Mouse (Mus musculus) stomach, embryonic 15.5 days (tissue): ENCODE results near the gene Atp11a. TPM values are rescaled to one million over a fixed set of nuclear protein-coding genes. Genes with fewer than 3 reads are reported as not detected.

Experiments used
- ATAC-seq: fragments of 200-750 bp; cut with Nextera tagmentation; 2 replicates; pipeline ENCODE4 v1.8.0; 2017; ENCODE audit warnings: low read depth, moderate number of reproducible peaks, moderate TSS enrichment; ENCODE audit not compliant: insufficient read depth, low FRiP score
- H3K27ac ChIP-seq: fragments of 300-500 bp; sonication (generic); 2 replicates; pipeline ENCODE4 v1.5.1; 2015; ENCODE audit warnings: mild to moderate bottlenecking, inconsistent platforms
- H3K27me3 ChIP-seq: fragments of 300-500 bp; sonication (generic); replicated peaks from 2 replicates; pipeline ENCODE4 v1.6.1; 2015; ENCODE audit warnings: inconsistent platforms
- H3K36me3 ChIP-seq: fragments of 300-500 bp; sonication (generic); 2 replicates; pipeline ENCODE4 v1.6.1; 2015; ENCODE audit warnings: inconsistent platforms
- H3K4me1 ChIP-seq: fragments of 300-500 bp; sonication (generic); 2 replicates; pipeline ENCODE4 v1.6.1; 2015; ENCODE audit warnings: inconsistent platforms
- H3K4me2 ChIP-seq: fragments of 300-500 bp; sonication (generic); 2 replicates; pipeline ENCODE4 v1.6.1; 2015; ENCODE audit warnings: mild to moderate bottlenecking, inconsistent platforms
- H3K4me3 ChIP-seq: fragments of 300-500 bp; sonication (generic); replicated peaks from 2 replicates; pipeline ENCODE4 v1.5.1; 2015; ENCODE audit warnings: inconsistent platforms
- H3K9ac ChIP-seq: fragments of 300-500 bp; sonication (generic); 2 replicates; pipeline ENCODE4 v1.6.1; 2015; ENCODE audit warnings: inconsistent platforms
- H3K9me3 ChIP-seq: fragments of 300-500 bp; sonication (generic); 2 replicates; pipeline ENCODE4 v1.6.1; 2016; ENCODE audit warnings: inconsistent platforms
- WGBS: fragments of 180-500 bp; shearing (Covaris S2); methylation state at CpG from one replicate; pipeline ENCODE4 v1.1.7; 2015; 5-methylcytosine and 5-hydroxymethylcytosine counted together
- polyA plus RNA-seq: library from polyadenylated mRNA; unstranded; fragments of >200 nt; fragmentation: Nextera tagmentation; extraction: Ambion mirVana; gene quantifications from 2 replicates; pipeline ENCODE4 v1.2.1, GENCODE M21; 2015

Gene Atp11a
- polyA plus RNA-seq, 1 experiment from 2014 or later = 16.2 TPM

DNA sequence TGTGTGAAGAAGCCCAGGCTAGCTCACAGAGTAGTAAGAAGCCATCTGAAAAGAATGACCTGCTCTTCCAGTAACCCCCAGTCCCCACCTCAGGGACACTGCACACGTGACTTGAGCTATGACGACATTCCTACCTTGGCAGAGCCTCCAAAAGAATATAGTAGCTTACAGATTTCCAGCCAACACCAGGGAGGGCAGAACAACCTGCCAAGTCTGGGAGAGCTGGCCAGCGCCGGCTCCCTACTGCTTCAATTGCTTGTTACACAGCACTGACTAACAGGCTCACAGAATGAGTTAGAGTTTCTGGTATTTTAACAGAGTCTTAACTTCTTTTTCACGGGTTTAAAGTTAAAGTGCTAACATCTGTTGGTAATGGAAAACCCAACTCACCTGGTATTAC, 2.7 kb upstream of the Atp11a start:
- ATAC-seq = no peak
- H3K27ac ChIP-seq = no peak overlapping the region

DNA sequence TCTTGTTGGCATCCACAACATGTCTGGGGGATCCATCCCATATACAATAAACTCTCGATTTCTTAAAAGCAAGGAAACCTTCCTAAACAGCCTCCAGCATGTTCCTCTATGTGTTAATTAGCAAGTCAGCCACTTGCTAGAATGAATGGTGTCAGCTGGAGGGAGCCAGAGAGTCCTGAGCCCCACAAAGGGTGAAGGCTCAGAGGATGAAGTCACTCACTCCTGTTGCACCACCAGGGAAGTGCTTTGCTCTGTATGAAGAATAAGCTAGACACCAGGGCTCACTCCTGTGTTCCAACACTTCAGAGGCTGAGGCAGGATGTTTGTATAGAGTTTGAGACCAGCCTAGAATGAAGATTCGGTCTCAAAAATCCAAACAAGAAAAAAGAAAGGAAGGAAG, 1.5 kb upstream of the Atp11a start:
- H3K9ac ChIP-seq = no peak overlapping the region
- H3K9me3 ChIP-seq = no peaks in the 10 kb centered on the region
- peaks cover 11% of the 10 kb centered on the region; the same call in 1 of the 2 replicates for H3K4me1 ChIP-seq
- no peaks in the 10 kb centered on the region for H3K27me3 ChIP-seq
- WGBS = 79% methylated on average over 2 of the region's 2 CpGs
- H3K27ac ChIP-seq = no peak overlapping the region
- no peak overlapping the region for H3K4me3 ChIP-seq
- ATAC-seq = no peak
- no peaks in the 10 kb centered on the region for H3K36me3 ChIP-seq
- H3K4me2 ChIP-seq = no peak overlapping the region

More for the DNA sequence above, 2.7 kb upstream of the Atp11a start:
- Histone ChIP-seq H3K4me3 (no peak overlapping the region), H3K36me3 (no peaks in the 10 kb centered on the region), H3K9ac (no peak overlapping the region), H3K4me2 (no peak overlapping the region), H3K9me3 (no peaks in the 10 kb centered on the region), H3K4me1 (peaks cover 11% of the 10 kb centered on the region; the same call in 1 of the 2 replicates), H3K27me3 (no peaks in the 10 kb centered on the region)
- WGBS = 72% methylated on average over 5 of the region's 5 CpGs

DNA sequence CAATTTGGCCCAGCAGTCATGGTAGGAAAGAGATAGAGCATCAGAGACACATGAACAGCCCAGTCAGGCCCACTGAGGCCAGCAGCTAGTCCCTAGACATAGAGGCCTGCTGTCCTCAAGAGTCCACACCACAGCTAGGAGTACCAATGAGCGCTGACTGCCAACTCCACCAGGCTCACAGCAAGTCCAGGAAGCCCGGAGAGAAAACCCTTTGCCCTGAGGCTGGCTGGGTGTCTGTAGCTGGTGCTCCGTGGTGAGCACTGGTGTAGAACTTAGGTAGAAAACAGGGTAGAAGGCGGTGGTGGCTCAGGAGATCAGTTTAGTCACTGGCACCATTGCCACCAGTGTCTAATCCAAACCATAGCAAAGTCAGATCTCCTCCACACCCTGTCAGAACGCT, 988 bp upstream of the Atp11a start:
- Histone ChIP-seq H3K4me2 (no peak overlapping the region), H3K36me3 (no peaks in the 10 kb centered on the region), H3K9me3 (no peaks in the 10 kb centered on the region), H3K27me3 (no peaks in the 10 kb centered on the region), H3K9ac (no peak overlapping the region), H3K4me1 (peaks cover 11% of the 10 kb centered on the region; the same call in 1 of the 2 replicates), H3K27ac (peak overlapping the region; percentile 71; the same call in 1 of the 2 replicates), H3K4me3 (no peak overlapping the region)
- 89% methylated on average over 5 of the region's 5 CpGs for WGBS
- no peak for ATAC-seq

DNA sequence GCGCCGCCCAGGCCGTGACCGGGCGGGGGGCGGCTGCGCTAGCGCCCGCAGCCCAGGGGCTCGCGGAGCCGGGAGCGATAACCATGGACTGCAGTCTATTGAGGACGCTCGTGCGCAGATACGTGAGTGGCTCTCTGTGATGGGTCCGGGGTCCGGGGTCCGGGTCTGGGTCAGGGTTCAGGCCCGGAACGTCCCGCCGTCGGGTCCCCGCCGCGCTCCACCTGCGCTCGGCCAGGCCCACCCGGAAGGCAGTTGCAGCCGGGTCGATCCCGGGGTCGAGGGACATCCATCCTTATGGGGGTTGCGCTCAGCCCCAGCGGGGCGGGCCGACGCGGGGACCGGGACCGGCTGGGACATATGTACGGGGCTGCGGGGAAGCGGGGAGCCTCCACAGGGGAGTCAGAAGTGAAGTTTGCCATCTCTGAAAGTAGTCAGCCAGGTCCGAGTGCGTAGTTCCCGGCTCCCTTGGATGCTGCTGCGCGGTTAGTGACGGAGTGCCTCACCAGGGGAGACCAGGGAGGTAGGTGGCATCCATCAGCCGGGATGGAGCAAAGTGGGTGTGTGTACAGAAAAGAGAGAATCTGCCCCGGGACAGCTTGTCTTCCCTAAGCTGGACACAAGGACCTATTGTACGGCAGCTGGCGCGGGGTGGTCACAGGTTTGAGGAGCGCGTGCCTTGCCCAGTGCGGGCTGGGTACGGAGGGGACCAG, 572 bp downstream of the Atp11a start:
- peak; percentile 38 for ATAC-seq
- Histone ChIP-seq H3K27ac (peak overlapping the region; percentile 71), H3K4me2 (peak overlapping the region; percentile 81), H3K9ac (peak overlapping the region; percentile 91), H3K4me1 (peaks cover 11% of the 10 kb centered on the region; the same call in 1 of the 2 replicates), H3K9me3 (no peaks in the 10 kb centered on the region), H3K27me3 (no peaks in the 10 kb centered on the region), H3K4me3 (peak overlapping the region; percentile 83), H3K36me3 (no peaks in the 10 kb centered on the region)
- WGBS = 1% methylated on average over 53 of the region's 61 CpGs

DNA sequence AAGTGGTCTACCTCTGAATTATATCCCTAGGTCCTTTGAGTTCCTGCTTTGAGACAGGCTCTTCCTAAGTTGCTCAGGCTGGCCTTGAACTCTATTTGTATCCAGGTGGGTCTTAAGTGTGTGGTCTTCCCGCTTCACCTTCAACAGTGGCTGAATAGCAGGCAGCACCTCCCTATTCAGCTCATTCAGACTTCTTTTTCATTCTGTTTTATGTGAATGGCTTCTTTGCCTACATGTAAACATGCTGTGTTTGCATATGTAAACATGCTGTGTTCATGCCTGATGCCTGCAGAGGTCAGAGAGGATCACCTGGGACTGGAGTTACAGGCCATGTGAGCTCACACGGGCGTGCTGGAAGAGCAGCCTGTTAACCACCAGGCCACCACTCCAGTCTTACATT, 3.1 kb downstream of the Atp11a start:
- Histone ChIP-seq H3K9ac (no peak overlapping the region), H3K4me1 (peaks cover 11% of the 10 kb centered on the region; the same call in 1 of the 2 replicates), H3K27ac (no peak overlapping the region), H3K27me3 (no peaks in the 10 kb centered on the region), H3K4me2 (no peak overlapping the region), H3K36me3 (no peaks in the 10 kb centered on the region), H3K4me3 (no peak overlapping the region), H3K9me3 (no peaks in the 10 kb centered on the region)
- WGBS = 73% methylated on average over 3 of the region's 3 CpGs
- ATAC-seq = no peak

DNA sequence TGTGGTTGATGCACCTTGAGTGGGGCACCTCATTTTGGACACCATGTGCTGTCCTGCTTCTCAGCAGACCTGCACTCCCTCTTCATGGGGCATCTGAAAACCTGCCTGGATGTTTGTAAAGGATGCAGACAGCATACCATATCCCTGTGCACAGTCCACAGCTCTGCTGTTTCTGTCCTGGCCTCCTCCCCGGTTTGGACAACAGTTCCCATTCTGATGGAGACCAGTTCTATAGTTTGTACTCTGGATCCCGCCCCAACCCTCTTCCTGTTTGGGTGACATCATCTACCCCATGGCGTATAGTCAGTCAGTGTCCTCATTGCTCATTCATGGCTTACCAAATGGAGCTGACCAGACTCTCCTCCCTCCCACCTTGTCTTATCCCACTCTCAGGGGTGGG, 5.1 kb downstream of the Atp11a start:
- Histone ChIP-seq H3K36me3 (no peaks in the 10 kb centered on the region), H3K4me1 (peaks cover 7% of the 10 kb centered on the region; the same call in 1 of the 2 replicates), H3K27me3 (no peaks in the 10 kb centered on the region), H3K27ac (no peak overlapping the region), H3K9ac (no peak overlapping the region), H3K4me3 (no peak overlapping the region), H3K4me2 (no peak overlapping the region), H3K9me3 (no peaks in the 10 kb centered on the region)
- WGBS = 76% methylated on average over 3 of the region's 3 CpGs
- ATAC-seq = no peak

DNA sequence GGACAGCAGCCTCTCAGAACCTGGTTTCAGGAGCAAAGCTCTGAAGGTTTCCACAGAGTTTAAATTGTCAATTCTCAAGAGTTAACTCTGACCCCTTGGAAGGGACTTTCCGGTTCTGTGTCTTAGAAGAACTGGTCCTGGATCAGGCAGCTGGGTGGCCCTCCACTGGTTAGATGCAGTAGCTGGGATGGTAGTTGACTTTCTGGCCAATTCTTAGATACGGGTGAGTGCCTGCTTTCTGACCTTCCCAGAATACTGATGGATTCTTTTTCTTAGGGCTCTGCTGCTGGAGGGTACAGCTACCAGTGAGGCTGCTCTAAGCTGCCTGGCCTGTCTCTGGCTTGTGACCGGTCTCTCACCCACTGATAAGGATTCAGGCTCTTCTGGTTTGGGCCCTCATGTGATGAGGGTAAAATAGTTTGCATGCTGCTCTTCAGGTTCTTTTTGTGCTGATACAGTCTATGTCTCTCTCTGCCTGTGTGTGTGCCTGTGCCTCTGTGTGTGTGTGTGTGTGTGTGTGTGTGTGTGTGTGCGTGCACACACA, 6.8 kb downstream of the Atp11a start:
- Histone ChIP-seq H3K4me1 (0 out of 2 replicates have a peak, but pooled peaks cover 3% of the 10 kb centered on the region), H3K27me3 (no peaks in the 10 kb centered on the region), H3K4me2 (no peak overlapping the region), H3K27ac (no peak overlapping the region), H3K9me3 (no peaks in the 10 kb centered on the region), H3K36me3 (no peaks in the 10 kb centered on the region), H3K4me3 (no peak overlapping the region), H3K9ac (no peak overlapping the region)
- ATAC-seq = no peak
- 72% methylated on average over 4 of the region's 4 CpGs for WGBS

GRCm38 (mm10) chr8:12764971-12765370, 8.2 kb downstream of the Atp11a start:
- H3K4me1 ChIP-seq = 0 out of 2 replicates have a peak, but pooled peaks cover 3% of the 10 kb centered on the region
- no peak overlapping the region for H3K4me2 ChIP-seq
- no peaks in the 10 kb centered on the region for H3K36me3 ChIP-seq
- 82% methylated on average over 4 of the region's 4 CpGs for WGBS
- H3K27me3 ChIP-seq = no peaks in the 10 kb centered on the region
- no peaks in the 10 kb centered on the region for H3K9me3 ChIP-seq
- H3K4me3 ChIP-seq = no peak overlapping the region
- H3K9ac ChIP-seq = no peak overlapping the region
- no peak overlapping the region for H3K27ac ChIP-seq
- no peak for ATAC-seq

- Histone ChIP-seq H3K4me1 (0 out of 2 replicates have a peak, but pooled peaks cover 3% of the 10 kb centered on the region), H3K27ac (no peak overlapping the region), H3K9me3 (no peaks in the 10 kb centered on the region), H3K27me3 (no peaks in the 10 kb centered on the region), H3K9ac (no peak overlapping the region), H3K4me3 (no peak overlapping the region), H3K36me3 (no peaks in the 10 kb centered on the region), H3K4me2 (no peak overlapping the region)
- ATAC-seq = no peak
- 91% methylated on average over 3 of the region's 3 CpGs for WGBS
These were observed 10.4 kb downstream of the Atp11a start for GRCm38 (mm10) chr8:12767176-12767575.

GRCm38 (mm10) chr8:12768747-12769146, 11.9 kb downstream of the Atp11a start:
- no peak overlapping the region for H3K4me3 ChIP-seq
- ATAC-seq = no peak
- 61% methylated on average over 6 of the region's 6 CpGs for WGBS

GRCm38 (mm10) chr8:12769296-12769695, 12.5 kb downstream of the Atp11a start:
- Histone ChIP-seq H3K27me3 (no peaks in the 10 kb centered on the region), H3K4me2 (no peak overlapping the region), H3K36me3 (no peaks in the 10 kb centered on the region), H3K4me1 (0 out of 2 replicates have a peak, but pooled peaks cover 3% of the 10 kb centered on the region), H3K27ac (no peak overlapping the region), H3K9me3 (no peaks in the 10 kb centered on the region), H3K4me3 (no peak overlapping the region), H3K9ac (no peak overlapping the region)
- WGBS = 84% methylated on average over 7 of the region's 7 CpGs
- no peak for ATAC-seq

More at GRCm38 (mm10) chr8:12768747-12769146, 11.9 kb downstream of the Atp11a start:
- Histone ChIP-seq H3K27me3 (no peaks in the 10 kb centered on the region), H3K4me2 (no peak overlapping the region), H3K36me3 (no peaks in the 10 kb centered on the region), H3K4me1 (0 out of 2 replicates have a peak, but pooled peaks cover 3% of the 10 kb centered on the region), H3K27ac (no peak overlapping the region), H3K9me3 (no peaks in the 10 kb centered on the region), H3K9ac (no peak overlapping the region)

DNA sequence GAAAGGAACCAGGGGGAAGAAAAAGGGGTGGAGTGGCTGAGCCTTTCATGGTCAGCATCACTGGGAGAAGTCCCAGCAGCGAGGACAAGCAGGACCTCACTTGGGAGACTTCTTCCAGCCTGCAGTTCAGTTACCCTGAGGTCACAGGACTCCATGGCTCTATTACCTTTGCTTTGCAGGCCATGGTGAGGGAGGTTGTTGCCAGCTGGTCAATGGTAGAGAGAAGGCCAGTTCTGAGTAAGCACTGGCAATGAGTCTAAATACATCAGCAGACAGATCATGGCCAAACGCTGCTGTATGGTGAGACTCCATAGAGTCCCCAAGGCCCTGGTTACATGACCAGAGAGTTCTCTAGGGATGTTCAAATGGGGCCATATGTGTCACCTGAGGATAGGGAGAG, 15.5 kb downstream of the Atp11a start:
- Histone ChIP-seq H3K9me3 (no peaks in the 10 kb centered on the region), H3K4me1 (0 out of 2 replicates have a peak, but pooled peaks cover 12% of the 10 kb centered on the region), H3K36me3 (no peaks in the 10 kb centered on the region), H3K4me3 (no peak overlapping the region), H3K27ac (no peak overlapping the region), H3K27me3 (no peaks in the 10 kb centered on the region), H3K9ac (no peak overlapping the region), H3K4me2 (no peak overlapping the region)
- 80% methylated on average over 2 of the region's 2 CpGs for WGBS
- ATAC-seq = no peak
